Mouse (Mus musculus) C2C12 (cell line): Measurements from ENCODE around the gene Fam186b.

Source experiments
- CTCF ChIP-seq: IDR thresholded peaks from one replicate; pipeline ENCODE4 v1.5.1; 2011; ENCODE audit not compliant: control insufficient read depth, insufficient read depth, insufficient read length
- MAX ChIP-seq: IDR thresholded peaks from one replicate; pipeline ENCODE4 v1.6.1; 2011; ENCODE audit warnings: mild to moderate bottlenecking, control low read depth
- MYOD1 ChIP-seq: IDR thresholded peaks from one replicate; pipeline ENCODE4 v1.6.1; 2011; ENCODE audit warnings: low read depth; ENCODE audit not compliant: control insufficient read depth, insufficient read length
- MYOG ChIP-seq: IDR thresholded peaks from one replicate; pipeline ENCODE4 v1.6.1; 2011; ENCODE audit not compliant: control insufficient read depth, insufficient read length; ENCODE audit errors: extremely low read depth
- USF1 ChIP-seq: IDR thresholded peaks from one replicate; pipeline ENCODE4 v1.6.1; 2011; ENCODE audit warnings: low read depth, mild to moderate bottlenecking, control low read depth, moderate library complexity

GRCm38 (mm10) chr15:99248972-99249371 lies 46.7 kb downstream of the Fam186b start:
- no peak for TF ChIP-seq MYOD1
- TF ChIP-seq CTCF = no peak
- TF ChIP-seq MYOG = no peak
- no peak for TF ChIP-seq USF1
- no peak for TF ChIP-seq MAX
